Mouse (Mus musculus) cerebellum, postnatal 10 days (tissue): ENCODE data around the gene Map2.

ENCODE experiments used
- DNase-seq, 2 experiments: peaks; one replicate each; pipeline ENCODE4 v3.0.0; 2021; ENCODE audit warnings: mixed read lengths in 2 of 2

Map2 gene

DNA sequence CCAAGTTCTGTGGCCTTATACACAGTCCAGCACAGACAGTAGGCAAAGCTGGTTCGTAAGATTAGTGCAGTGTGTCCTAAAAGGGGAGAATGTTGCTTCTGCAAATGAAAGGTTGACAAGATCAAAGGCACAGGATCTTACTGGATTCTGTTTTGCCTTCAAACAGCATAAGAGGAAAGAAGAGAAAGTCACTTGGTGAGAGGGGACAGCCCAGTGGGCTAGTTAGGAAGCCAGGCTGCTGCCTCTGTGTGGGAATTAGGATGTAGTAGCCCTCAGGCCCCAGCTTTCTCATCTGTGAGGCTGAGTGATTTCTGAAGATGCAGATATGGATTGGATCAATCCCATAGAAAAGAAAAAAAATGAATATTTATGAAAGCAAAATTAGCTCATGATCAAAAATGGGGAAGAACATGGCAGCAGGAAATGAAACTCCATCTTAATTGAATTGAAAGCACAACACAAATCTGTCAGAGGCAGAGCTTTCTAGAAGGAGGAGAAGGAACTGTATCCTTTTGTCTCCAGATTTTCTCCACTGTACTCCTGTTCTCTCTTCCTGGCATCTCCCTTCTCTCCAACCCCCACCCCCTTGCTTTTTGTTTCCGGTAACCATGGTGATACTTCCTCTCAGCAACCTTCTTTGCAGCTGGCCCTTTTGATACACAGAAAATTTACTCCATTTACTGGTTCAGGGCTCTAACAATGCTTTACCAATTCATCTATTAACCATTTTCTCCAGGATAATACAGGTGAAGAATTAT is 145.5 kb downstream of the Map2 start:
- peak; percentile 62 to 66 for DNase-seq

- DNase-seq = peak in 1 of 2 experiments; percentile 23
Measured at GRCm38 (mm10) chr1:66321136-66321502, 146.0 kb downstream of the Map2 start.

- peak; percentile 82 to 83 for DNase-seq
Measured at GRCm38 (mm10) chr1:66321631-66322142, 146.6 kb downstream of the Map2 start.

DNA sequence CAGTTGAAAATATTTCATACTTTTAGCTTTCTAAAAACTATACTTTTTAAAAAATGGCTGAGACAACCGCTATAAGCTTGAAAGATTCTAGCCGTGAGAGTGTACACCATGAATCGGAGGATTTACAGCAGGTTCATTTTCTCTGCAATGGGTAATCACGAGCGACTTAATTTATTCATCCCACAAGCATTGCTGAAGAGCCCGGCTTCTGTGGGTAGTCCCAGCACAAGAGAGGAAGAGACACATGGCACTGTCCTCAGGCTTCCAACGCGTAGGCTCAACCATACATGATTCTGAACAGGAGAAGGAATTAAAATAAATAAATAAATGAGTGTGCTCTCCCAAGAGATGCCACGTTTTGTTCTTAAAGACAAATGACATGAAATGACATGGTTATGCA is 148.4 kb downstream of the Map2 start:
- DNase-seq = peak; percentile 65

DNA sequence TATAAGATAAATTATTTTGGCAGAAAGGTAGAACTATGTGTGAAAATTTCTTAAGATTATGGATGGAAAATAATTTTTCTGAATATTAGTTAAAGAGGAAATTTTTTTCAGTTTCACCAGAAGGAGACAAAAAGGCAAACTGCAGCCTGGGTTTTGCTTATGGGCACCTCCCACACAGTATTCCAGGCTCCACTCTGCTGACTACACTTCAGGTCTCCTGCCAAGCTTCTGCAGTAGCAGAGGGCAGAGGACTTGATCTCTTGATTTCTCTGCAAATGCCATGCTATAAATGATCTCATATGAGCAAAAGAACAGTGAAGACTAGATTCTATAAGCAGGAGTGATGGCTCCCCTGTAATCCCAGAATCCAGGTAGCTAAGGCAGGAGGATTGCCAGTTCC is 149.9 kb downstream of the Map2 start:
- peak; percentile 33 to 49 for DNase-seq

- no peak for DNase-seq
Measured at GRCm38 (mm10) chr1:66328996-66329395, 153.9 kb downstream of the Map2 start.

DNA sequence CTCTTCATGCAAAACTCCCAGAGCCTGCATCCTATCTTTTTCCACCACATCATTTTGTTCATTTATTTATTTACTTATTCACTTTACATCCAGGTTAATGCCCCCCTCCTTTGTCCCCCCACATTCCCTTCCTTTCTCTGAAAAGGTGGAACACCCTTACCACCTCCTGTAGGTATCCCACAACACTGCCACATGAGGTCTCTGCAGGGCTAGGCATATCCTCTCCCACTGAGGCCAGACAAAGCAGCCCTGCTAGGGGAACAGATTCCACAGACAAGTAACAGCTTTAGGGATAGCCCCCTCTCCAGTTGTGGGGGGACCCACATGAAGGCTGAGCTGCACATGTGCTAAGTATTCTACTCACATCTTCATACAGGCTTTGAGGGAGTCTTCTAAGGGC is 154.5 kb downstream of the Map2 start:
- no peak for DNase-seq

DNA sequence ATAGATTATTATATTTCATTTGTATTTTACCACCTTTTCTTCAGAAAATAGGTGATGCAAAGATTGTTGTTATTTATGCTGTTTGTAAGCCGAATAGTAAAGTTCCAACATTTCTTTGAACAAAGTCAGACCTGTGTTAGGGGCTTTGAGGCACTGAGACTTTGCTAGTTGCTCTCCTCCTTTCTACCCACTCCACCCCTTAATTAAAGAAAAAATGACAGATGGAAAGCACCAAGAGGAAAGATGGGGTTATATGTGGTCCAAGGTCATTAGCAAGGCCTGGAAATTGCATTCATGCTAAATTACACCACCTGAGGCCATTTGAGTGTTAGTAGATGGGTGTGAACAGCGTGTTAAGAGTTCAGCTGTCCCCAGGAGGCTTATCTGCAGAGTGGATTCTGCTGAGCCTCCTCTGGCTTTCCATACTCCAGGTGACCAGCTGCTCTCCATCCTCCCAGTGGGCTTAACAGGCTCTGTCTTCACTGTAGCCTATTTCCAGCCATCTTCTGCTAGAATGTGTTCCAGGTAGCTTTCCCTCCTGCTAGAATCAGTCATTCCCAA is 160.7 kb downstream of the Map2 start:
- peak; percentile 17 to 21 for DNase-seq

DNA sequence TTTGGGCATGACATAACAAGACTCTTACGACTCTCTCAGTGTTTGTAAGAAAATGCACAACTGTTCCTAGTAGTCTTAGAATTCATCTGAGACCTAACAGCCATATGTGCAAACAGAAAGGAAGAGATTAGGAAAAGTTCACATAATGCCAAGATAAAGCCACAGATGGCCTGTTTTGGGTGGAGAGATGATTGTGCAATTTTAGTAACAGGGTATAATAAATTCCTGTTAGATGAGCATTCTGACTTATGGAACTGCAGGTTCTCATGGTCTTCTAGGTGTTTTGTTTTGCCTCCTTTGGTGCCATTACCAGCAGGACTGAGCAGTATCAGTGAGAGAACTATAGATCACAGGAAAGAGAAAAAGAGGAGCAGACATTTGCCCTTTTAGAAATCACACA is 164.1 kb downstream of the Map2 start:
- no peak for DNase-seq

DNA sequence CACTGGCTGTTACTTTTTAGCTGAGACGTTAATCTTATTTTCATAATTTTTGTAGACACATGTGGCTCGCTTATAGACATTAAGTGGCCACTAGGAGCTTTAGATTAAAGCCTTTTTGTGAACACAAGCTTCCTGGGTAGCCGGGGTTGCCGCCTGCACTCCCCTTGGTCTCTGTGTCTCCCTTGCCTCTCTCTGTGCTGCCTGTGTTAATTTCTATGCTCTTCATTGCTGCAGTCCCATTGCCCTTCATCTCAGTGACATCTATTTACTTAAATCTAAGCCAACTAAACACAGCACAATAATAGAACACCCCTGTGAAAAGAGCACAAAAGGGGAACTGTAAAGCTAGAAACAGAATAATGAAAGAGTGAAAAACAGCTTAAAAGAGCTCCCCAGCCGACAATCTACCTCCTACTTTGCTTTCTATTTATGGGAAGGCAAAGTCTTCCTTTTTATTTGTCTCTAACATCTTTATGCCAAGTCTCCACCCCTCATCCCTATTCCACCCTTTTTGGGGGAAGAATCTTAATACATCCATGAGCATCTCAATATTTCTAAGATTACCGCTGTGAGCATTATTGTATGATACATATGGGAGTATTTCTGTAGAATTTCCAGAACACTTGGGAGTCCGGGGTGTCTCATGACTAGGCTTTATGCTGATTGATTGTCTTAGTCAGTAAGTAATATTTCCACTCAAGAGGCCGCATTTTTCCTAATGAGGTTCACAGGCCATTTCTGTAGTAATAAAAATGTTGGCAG is 173.5 kb downstream of the Map2 start:
- no peak for DNase-seq

DNA sequence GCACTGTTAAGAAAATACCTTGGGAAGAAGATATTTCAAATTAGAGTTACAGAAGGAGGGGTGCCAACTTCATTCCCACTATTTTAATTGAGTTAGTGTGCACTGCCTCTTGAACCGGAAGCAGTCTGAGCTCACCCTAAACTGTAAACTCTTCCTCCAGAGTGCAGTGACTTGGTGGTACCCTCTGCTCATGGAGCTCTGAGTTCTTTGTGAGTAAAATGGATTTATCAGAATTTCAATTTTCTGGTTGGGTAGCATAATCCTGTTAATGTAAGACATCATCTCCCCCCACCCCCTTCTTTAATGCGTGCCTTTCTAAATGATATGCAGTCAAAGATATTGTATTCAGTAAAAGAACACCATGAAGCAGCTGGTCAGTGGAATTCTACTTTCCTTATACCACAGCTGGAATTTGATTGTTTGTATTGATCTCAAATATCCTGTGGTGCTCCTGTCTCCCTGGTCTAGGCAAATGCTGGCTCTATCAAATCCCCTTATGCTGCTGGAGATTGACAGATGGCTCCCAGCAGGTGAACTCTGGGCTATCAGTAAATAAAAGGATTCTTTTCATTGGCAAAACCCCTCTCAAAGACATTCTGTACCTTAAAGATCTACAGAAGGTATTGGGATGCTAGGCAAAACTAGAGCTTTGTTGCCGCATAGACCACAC is 174.2 kb downstream of the Map2 start:
- peak; percentile 42 to 70 for DNase-seq

- no peak for DNase-seq
Measured at GRCm38 (mm10) chr1:66351366-66351765, 176.3 kb downstream of the Map2 start.

- DNase-seq = no peak
Measured at GRCm38 (mm10) chr1:66361799-66362198, 186.7 kb downstream of the Map2 start.

- DNase-seq = no peak
Measured at GRCm38 (mm10) chr1:66363285-66363684, 188.2 kb downstream of the Map2 start.

DNA sequence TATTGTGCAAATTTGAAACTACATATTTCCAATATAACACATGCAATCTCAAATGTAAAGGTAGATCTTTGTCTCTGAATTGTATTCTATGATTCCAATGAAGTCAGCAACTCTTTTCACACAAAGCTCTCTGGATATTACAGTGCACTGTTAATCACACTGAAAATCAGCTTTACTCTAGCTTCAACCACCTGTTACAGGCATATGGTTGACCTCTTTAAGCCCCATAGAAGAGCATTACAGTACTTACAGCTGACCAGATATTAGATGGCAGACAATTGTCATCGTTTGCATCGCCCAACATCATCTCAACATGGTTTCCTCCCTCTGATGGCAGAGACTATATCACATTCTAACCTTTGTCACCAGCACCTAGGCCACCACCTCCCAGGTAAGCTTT is 189.3 kb downstream of the Map2 start:
- DNase-seq = no peak

DNA sequence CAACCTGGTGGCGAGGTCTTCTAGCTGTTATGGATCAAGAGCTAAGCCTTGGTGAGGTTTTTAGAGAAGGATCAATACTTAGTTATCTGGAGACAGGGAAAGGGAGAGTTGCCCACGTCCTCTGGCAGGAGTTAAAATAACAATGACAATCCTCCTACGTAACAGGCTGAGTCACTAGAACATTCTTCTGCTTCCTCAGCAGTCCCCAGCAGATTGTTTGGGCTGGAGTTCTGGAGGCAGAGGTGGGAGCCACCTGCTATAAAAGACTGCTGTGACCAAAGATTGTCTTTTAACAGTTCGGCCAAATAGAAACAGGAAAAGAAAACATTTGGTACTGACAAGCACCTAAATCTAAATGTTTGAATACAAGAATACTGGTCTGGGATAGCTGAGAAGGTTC is 190.5 kb downstream of the Map2 start:
- no peak for DNase-seq

- DNase-seq = no peak
Measured at GRCm38 (mm10) chr1:66369486-66369885, 194.4 kb downstream of the Map2 start.

GRCm38 (mm10) chr1:66371371-66371770 is 196.3 kb downstream of the Map2 start:
- no peak for DNase-seq

DNA sequence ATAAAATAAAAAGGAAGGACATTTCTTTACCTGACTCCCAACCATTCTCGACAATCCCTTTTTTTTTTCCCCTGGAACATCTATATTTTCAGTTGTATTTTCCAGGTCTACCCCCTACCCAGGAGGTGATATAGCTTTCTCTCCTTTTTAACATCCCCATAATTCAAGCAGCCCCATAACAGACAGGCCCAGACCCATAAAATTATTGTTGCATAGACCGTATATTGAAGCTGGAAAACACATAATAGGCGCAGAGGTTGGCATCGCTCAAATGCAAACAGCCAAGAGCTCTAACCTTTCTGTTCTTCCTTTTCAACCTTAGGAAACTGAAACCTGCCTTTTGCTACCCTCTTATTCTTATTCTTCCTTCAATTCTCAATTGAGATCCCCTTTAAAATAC is 211.2 kb downstream of the Map2 start:
- DNase-seq = no peak

DNA sequence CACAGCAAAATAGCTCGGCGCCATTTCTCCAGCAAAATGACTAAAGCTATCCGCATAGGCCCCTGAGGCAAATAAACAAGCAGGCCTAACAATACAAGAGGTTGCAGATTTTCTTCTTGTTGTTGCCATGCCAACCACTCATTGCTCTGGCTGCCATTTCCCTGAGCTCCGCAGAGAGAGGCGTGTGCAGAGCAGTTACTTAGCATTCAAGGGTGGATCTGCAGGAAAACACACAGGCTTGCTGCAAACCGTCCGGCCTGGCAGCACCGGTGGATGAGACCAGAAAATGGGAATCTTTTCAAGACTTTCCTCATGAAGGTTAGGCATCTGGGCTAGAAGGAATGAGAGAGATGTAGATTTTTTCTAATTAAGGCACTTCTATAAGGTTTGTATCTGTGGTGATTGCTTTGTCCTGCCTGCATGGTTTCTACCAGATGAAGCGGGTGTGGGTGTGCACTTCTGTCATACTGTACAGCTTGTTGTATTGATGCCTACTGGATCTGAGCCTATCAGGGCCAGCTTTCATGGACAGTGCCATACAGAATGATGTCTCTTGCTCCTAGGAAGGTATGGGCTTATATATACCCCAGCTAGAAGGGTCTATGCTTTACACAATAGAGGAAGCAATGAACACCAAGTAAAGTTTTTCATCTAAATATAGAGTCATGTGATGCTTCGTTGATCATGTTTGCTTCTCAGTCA is 211.8 kb downstream of the Map2 start:
- peak; percentile 59 to 66 for DNase-seq

DNA sequence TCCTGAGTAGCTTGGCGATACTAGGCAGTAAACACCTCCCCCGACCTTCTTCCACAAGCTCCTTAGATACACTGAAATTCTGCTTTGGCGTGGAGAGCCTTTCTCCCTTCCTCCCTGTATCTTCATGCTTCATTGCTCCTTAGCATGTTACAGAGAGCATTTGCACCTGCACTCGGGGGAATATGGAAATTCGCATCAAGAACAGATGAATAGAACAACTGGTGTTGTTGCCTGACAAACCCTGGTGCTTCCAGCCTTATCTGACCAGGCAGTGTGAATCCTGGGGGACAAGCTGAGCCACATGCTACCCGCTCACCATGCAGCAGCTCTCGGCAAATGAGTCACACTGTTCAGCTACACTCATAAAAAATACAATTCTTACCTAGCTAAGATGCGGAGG is 213.5 kb downstream of the Map2 start:
- DNase-seq = peak; percentile 47 to 50

DNA sequence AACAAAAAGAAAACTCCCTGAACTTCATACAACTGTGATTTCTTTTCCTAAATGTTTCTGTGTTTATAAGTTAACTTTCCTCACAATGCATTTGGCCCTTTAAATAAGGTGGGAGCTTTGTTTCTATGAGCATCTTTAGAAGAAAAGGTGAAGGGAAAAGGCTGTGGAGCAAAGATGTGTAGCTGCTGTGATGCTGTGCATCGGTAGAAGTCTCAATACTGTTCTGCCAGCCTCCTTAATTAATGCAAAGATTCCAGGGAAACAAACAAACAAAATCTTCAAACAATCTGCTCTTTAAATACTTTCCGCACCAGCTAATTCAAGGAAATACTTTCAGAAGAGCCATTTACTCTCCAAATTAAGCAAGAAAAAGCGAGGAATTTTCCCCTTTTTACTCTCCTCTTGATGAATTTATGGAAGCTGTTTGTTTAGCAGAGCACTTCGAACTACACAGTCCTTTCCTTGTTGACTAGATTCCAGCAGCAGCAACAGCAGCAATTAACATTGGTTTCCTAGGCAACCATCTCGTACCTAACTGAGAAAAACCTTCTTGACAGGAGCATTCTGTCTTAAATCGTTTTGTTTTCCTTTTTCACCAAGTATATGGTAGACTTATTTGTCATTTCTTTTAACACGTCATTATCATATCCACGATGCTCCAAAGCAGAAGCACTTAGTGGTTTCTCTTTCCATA is 220.0 kb downstream of the Map2 start:
- DNase-seq = no peak
